Mouse (Mus musculus) kidney, postnatal 36 days (tissue): ENCODE data around the gene Gltpd2.
"Not testable (repeated sequence)": the region's sequence is repeated elsewhere in the genome, so short reads cannot be mapped to it uniquely, and the experiment has no call there.

Source experiments
- DNase-seq, 2 experiments: peaks; one replicate each; pipeline ENCODE4 v3.0.0; 2021 to 2022; ENCODE audit warnings: mixed read lengths in 2 of 2

Gltpd2 gene

DNA sequence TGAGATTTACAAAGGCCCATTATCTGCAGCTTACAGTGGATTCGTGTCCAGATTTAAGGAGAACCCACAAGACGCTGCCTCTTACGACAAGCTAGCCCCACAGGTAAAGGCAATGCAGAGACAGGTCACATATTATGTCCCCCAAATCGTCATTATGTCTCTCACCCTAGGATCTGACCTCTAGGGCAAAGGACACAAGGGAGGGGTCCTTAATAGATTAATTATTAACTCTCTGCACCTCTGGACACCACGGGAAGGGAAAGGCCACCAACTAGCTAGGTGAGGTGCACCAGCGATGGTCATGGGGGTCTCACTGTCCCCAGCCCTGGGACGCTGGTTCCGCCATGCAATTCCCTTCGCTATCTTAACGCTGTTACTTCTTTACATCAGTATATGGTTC lies at the start of gene Gltpd2:
TSS of gene Gltpd2 (plus strand) at position 274 of the 400 bp plus-strand sequence.
- no peak for DNase-seq

DNA sequence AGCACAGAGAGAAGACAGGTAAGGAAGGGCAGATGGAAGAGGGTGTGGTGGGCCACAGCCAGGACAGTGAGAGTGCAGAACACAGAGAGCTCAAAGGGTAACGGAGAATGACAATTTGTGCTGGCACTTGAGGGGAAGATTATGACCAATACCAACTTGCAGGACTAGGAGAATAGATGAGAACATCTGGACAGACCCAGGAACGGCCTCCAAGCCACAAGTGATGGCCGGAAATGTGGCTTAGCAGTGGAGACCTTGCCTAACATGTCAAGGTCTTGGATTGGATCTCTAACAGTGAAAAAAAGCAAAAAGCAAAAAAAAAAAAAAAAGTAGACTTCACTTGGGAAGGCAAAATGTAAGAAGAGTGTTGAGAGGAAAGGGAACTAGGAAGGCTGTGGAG lies 49.2 kb upstream of the Gltpd2 start:
- no peak for DNase-seq

DNA sequence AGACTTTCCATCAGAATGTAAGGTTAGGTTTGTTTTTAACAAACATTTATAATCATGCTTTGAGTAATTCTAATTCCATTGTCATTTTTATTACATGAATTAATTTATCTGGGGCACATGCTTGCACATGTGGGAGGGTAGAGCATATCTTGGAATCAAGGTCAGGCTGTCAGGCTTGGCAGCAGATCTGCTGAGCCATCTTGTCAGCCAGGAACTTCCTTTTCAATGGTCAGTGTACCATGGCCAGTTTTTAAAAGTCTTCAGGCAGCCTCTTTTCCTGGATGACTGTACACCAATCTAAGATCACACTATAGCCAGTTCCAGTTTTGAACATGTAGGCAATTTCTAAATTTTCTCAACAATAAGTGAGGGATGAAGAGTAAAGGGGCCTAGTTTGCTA lies 46.3 kb upstream of the Gltpd2 start:
- peak; percentile 71 to 81 for DNase-seq

DNA sequence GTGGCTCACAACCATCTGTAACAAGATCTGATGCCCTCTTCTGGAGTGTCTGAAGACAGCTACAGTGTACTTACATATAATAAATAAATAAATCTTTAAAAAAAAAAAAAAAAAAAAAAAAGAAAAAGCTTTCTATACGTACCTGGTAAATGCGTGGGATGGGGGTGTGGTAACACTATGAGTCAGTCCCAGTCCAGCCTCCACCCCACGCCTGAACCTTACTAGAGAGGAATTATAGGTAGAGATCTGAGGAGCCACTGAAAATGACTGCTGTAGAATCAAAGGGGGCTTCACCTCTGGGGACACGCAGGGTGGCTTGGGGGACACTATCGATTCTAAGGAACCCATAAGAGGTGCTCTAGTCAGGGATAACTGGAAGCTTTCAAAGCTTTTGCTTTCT lies 45.7 kb upstream of the Gltpd2 start:
- not testable (repeated sequence) for DNase-seq

DNA sequence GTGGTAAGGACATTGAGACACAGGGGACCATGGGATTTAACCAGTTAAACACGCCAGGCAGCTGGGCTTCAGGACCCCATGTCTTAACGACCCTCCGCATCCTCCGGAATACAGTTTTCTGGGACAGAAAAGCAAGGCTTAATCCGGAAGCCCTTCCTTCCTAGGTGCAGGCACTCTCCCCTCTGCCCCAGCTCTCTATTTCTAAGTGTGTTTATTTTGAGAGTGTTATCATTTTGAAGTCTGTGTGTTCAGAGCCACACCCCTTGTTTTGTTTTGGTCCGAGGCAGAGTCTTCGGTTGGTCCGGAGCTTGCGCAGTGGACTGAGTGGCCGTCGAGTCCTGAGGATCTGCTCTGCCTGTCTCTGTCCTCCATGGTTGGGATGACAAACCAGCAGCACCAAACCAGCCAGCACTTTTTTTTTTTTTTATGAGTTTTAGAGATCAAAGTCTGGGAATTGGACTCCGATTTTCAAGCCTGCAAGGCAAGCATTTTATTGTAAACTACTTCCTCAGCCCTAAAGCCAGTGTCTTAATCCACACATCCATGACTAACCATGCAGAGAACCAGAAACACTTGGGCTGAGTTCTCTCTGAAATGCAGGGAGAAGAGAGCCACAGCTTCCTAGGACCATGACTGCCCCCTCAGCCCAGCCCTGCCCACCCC lies 44.0 kb upstream of the Gltpd2 start:
- peak; percentile 71 to 77 for DNase-seq

DNA sequence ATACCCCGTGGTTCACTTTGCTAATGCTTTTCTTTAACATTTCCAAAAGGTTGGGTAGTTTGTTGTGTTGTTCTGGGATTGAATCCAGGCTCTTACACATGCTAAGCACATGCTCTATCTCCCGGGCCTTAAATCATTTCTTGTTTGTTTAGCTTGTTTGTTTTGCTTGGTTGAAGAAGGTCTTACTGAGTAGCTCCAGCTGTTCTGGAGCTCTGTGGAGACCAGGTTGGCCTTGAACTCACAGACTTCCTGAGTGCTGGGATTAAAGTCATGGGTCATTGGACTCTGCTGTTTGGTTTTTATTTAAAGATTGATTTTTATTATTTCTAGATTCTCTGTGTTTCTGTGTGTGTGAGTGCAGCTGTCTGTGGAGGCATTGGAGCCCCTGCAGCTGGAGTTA lies 33.5 kb upstream of the Gltpd2 start:
- peak; percentile 35 to 42 for DNase-seq

DNA sequence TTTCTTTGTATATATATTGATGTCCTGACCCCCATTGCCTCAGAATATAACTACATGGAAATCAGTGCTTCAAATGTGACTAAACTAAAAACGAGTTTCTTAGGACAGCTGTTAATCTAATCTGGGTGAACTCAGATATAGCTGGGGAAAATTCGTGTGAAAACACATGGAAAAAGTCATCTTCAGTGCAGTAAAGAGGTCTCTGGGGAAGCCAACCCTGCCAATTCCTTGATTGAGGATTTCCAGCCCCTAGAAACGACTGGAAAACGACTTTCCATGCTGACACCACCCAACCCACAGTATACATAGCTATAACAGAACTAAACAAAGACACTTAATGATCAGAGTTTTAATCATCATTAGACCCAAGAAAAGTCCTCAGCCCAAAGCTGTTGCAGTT lies 31.2 kb upstream of the Gltpd2 start:
- no peak for DNase-seq

DNA sequence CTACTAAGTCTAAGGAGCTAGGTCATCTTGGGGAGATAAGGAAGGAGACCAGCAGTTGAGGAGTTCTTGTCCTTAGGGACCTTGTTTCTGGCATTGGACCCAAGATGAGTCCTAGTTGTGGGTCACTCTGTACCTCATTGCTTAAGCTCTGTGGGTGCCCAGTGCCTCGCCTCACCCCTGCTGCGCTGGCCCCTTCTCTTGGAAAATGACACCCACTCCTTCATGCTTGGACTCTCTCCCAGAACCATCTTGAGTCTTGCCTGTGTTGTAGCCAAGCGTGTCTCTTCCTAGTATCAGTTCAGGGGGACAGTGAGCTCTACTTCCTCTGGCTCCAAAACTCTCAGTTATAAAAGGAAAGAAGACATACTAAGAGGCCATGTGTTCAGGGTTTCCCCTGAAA lies 29.9 kb upstream of the Gltpd2 start:
- no peak for DNase-seq

DNA sequence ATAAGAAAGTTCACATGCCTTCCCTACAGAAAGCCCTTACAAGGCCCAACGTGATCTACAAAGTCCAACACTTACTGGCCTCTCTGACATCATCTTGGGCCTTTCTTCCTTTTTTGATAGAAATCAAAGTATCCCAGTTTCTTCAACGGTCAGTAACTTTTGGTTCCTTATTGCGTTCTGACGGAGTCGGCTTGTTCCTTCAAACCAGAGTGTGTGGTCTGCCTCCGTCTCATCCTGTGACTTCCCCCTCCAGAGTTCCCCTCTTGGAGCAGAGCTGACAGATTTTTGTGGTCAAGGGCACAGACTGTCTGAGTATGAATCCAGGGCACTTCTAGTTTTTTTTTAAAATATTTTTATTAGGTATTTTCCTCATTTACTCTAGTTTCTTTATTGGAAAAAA lies 29.3 kb upstream of the Gltpd2 start:
- no peak for DNase-seq

DNA sequence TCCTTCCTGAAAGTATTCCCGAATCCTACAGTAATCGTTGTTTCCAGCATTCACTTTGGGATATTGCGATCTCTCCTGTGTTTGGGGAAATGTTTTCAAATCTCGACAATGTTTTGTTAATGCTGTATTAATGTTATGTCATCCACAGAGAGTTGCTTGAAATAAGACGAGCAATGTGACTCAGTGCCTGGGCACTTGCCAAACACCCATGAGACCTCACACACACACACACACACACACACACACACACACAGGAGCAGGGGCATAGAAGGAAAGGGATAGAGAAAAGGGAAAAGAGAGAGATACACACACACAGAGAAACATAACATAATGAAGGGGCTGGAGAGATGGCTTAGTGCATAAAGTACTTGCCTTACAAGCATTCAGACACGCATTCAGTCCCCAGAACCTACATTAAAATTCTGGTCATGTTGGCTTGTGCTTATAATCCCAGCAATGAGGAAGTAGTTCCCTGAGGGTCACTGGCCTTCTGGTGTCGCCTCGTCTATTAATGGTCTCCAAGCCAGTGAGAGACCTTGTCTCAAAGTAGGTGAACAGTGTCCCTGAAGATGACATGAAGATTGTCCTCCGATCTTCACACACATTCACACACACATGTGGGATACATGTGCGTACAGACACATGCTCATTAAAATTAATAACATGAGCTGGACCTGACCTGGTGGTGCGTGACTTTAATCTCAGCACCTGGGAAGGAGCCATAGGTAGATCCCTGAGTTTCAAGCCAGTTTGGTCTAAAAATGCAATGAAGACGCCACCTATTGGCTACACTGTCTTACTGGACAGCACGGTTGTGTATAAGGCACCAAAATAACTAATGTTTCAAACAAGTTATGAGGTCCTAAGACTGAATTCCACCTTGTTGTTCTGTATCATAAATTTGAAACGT lies 19.2 kb upstream of the Gltpd2 start:
- DNase-seq = peak; percentile 63 to 66

DNA sequence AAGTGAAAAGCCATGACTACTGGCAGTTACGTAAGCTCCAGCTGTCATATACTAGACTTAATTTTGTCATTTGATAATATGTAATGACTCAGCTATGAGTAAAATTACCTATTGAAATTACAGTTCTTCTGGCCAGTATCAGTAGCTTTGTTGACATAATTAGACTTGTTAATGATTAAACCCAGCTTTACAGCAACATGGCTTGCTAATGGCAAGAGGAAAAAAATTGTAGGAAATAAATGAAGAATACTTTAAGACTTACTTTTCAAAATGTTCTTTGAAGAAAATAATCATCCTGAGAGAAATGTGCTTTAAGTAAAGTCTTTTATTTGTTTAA lies 18.6 kb upstream of the Gltpd2 start:
- no peak for DNase-seq

DNA sequence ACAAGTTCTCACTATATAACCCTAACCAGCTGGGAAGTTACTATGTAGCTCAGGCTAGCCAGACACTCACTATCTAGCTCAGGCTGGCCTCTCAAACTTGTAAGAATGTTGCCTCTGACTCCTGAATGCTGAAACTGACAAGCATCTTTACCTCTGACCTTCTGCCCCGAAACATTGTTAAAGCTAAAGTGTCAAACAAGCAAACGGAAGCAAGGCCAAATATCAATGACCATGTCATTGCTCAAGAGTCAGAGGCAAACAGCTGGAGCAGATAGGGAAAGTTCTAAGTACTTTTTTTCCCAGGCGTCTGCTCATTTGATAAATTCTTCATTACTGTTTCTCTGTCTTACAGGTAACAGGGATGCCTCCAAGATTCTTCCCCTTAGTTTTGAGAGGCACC lies 17.0 kb upstream of the Gltpd2 start:
- no peak for DNase-seq

DNA sequence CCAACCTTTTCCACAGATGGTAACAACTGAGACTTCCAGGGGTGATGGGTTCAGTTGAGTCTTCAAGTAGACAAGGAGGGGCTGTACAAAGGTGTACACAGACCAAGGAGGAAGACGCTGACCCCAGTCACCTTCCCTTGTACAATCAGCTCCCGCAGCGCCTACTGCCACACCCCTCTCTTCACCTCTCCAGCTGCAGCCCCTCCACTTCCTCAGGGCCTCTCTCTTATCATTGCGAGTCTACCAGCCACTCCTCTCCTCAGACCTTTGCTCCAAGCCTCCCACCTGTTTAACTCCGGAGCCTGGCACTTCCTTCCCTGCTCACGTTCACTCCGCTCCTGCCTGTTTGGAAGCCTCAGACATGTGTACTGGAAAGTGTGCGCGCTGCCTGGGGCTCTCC lies 14.0 kb upstream of the Gltpd2 start, which contains the start of gene Tm4sf5:
TSS of gene Tm4sf5 (plus strand) at position 275 of the 400 bp plus-strand sequence.
- DNase-seq = no peak

DNA sequence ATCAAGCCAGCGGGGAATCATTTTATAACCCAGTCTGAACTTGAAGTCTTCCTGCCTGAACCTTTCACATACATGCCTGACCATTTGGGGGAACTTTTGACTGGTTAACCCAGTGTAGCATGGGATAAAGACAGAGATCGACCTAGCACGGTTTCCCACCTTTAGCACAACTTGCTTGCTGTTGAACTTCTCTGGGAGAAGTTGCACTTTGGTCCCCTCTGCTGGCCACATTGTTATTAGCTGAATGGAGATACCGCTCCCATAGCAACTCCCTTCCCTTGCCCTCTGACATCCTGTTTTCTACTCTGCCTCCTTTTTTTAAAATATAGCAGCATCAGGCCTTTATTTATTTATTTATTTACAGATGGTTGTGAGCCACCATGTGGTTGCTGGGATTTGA lies 12.6 kb upstream of the Gltpd2 start:
- peak; percentile 78 to 90 for DNase-seq

DNA sequence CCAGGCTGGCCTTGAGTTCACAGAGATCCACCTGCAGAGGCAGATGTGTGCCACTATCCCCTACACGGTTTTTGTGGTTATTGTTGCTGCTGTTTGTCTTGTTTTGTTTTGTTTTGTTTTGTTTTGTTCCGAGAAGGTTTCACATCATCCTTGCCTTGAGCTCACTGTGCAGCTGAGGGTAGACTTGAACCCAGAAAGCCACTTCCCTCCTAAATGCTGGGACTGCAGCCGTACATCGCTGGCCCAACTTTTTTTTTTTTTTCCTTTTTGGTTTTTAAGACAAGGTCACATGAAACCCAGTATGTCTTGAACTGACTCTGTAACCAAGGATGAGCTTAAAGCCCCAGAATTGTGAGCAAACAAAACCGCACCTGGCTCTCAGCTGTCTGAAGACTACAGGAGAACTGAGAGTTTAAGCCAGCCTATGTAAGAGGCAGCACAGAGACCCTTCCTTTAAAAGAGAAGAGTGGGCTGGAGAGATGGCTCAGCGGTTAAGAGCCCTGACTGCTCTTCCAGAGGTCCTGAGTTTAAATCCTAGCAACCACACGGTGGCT lies 12.0 kb upstream of the Gltpd2 start:
- DNase-seq = no peak

DNA sequence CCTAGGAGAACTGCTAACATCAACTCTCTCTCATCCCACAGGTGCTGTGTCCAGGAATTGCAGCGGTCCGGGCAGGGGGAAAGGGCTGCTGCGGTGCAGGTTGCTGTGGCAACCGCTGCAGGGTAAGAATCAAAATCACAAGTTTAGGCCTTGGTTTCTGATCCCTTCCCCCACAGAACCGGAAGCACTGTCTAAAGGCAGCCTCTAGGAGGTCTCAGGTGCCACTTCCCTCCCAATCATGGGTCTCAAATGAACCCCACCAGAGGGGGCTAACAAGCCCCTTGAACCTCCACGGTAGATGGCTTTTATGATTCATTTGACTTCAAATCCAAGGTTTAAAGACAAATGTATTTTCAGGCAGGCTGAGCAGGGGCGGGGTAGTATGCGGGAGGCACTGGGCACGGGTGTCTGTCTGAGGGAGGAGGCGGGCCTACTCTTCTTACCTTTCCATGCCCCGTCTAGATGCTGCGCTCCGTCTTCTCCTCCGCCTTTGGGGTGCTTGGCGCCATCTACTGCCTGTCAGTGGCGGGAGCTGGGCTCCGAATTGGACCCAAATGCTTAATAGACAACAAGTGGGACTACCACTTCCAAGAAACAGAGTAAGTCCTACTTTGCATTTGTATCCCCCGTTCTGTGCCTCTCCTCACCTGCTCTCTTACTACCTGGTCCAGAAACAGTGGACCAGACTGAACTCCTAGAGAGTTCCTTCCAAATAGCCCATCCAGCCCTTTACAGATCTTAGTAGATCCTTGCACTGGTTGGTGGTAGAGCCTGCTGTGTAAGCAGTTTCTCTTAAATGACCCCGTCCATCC lies 9.0 kb upstream of the Gltpd2 start:
- peak; percentile 48 to 73 for DNase-seq

DNA sequence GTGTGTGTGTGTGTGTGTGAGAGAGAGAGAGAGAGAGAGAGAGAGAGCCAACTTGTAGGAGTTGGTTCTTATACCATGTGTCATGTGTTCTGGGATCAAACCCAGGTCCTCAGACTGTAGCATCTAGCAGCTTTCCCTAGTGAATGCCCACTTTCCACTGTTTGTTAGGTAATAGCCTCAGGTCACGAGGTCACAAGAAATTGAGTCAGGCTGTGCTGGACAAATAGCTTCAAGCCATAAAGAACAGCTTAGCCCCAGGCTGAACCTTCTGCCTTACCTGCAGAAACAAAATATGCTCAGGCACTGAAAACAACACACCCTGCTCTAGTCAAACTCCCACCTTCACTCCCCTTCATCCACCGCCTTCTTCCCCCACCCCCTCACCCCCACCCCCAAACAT lies 7.8 kb upstream of the Gltpd2 start:
- DNase-seq = no peak

DNA sequence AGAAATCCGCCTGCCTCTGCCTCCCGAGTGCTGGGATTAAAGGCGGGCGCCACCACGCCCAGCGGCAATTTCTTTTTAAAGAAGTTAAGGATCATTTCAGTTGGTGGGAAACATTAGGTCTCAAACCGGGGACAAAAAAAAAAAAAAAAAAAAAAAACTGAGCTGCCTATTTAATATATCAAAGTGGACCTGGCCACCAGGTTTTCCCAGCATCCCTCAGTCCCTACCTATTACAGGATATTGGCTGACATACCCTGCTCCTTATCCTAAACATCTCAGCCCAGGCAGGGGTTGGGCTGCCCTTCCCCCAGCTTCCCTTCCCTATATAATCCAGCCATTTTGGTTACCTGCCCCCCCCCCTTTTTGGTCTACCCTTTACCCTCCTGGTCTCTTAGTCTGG lies 7.2 kb upstream of the Gltpd2 start:
- DNase-seq = no peak

DNA sequence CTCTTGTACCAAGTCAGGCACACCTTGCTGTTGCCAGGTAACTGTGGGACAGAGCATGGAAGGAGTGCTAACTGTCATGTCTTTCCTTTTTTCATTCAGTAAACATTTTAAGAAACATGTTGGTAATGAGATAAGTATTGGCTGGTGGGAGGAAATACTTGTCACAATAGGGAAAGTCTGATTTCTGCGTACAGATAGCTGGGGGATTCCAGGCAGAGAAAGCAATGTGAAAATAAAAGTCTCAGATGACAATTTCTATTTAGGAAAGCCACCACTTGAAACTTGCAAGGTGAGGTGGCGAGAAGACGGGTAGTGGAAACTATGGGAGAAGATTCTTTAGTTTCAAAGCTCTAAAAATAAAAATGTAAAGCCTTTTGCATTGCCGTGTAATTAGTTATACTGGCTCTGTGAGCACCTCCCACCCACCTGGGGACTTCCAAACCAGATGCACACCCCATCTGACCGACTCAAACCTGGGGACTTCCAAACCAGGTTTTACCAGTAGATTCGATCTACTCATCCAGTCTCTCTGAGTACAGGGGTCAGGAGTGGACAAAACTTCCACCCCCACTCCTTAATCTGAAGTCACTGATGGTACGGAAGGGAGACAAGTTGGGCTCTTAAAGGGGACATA lies 6.2 kb upstream of the Gltpd2 start:
- no peak for DNase-seq

DNA sequence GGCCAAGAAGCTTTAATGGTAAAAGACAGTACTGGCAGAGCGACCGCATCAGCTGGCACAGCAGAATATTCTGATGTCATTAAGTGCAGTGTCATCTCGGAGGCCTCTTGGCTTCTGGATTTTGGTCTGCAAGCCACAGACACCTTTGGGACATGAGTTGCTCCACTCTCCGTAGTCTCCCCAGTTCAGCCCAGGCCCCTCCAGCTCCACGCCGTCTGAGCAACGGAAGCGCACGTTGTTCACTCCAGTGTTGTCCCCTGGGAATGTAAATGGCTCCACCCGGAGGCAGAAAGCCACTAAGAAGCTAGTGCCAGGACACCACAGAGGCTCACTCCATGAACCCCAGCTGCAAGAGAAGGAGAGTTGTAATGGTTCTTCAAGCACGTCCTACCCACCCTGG lies 5.5 kb upstream of the Gltpd2 start:
- DNase-seq = peak in 1 of 2 experiments; percentile 29

DNA sequence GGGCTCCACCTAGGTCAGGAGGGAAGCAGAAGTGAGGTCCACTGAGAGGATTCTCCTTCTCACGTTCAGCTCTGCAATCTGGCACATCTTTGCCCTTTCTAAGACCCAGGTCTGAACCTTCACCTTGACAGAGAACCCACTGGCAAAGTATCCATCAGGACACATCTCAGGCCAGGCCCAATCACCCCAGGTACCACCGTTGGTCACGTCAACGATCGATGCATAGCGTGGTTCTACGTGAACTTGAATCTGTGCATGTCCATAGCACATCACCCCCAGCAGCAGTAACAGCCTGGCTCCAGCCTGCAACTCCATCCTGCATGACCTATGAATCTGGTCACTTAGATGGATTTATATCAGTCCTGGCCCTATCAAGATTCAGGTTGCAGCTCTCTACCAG lies 4.7 kb upstream of the Gltpd2 start, which contains the start of gene Vmo1:
TSS of gene Vmo1 (minus strand) at position 329 of the 400 bp plus-strand sequence.
- DNase-seq = no peak

DNA sequence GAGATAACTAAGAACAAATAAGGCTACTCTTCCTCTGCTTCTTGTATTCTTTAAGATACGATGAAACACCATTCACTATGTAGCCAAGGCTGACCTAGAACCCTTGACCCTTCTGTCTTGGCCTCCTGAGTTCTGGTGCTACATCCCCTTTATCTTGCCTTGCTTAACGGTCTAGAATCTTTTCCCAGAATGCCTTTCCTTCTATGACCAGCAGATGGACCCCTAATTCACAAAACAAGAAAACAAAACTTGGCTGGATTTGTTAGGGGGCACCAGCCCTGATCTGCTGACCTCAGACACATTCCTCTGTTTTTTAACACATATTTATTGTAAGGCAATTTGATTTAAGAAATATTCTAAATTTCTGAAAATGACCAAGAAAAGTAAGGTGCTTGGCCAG lies 2.6 kb upstream of the Gltpd2 start:
- DNase-seq = peak; percentile 45 to 47

DNA sequence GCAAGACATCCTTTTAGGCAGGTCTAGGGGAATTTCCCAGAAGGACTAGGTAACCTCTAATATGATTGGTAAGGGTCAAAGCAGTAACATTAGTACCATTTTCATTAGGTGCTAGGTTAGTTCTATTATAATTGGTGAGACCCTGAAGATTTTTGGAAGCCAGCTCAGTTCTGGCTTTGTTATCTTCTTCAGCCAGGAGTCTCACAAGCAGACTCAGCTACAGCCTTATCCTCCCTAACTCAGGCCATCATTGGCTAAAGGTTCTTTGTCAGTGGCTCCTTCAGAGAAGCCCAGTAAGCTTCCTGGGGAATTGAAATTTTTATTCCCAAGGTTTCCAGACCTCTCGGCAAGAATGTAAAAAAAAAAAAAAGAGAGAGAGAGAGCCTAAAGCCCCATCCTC lies 560 bp upstream of the Gltpd2 start:
- DNase-seq = no peak
